Mouse (Mus musculus): Measurements from ENCODE around the gene Bpifa2.
"Not testable (repeated sequence)": the region's sequence is repeated elsewhere in the genome, so short reads cannot be mapped to it uniquely, and the experiment has no call there.

The Bpifa2 gene

DNA sequence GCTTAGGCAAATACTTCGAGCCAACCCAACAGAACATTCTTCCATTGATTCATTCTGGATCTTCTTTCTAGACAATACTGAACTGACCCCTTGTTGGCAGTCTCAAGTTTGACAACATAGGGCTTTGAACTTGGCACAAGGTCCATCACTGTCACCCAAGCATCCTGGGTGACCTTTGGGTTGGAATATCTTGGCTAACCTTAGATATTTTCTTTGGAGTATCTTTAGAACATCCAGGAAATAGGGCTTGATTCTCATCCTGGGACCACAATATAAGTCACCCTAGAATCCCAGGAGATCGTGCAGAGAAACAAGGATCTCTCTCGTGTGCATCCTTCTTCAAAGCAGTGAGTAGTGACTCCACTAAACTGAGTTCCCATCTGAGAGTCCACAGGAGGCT is at the start of gene Bpifa2:
Gene Bpifa2 (plus strand): TSS at position 301 of the 400 bp plus-strand sequence.
- no peak for DNase-seq (ENCODE audit: low spot score in 2 of 2)

GRCm38 (mm10) chr2:153962821-153963331 is 45.2 kb upstream of the Bpifa2 start:
- DNase-seq (ENCODE audit: low spot score in 2 of 2) = no peak

GRCm38 (mm10) chr2:153963334-153963733 is 44.7 kb upstream of the Bpifa2 start:
- no peak for DNase-seq (ENCODE audit: low spot score in 2 of 2)

DNA sequence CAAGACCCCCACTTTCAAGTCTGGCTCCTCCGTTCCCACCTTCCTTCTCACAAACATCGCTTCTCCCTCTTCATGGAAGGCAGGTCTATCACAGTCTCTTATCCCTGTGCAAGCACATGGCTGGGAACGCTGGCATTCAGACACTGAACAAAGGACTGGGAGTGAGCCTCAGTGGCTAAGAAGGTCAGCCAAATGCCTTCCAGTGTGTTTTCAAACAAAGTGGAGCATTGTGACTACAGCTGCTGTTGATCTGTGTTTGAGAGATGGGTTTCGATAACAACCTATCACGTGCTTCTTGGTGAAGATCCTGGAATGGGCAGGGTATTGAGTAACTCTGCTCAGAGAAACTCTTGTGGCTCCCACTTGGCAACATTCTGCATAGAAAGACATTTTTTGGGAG is 37.8 kb upstream of the Bpifa2 start:
- DNase-seq (ENCODE audit: low spot score in 2 of 2) = no peak

GRCm38 (mm10) chr2:153974582-153974981 is 33.5 kb upstream of the Bpifa2 start, which contains the start of gene Bpifa6:
Gene Bpifa6 (plus strand): TSS chr2:153974945.
- DNase-seq (ENCODE audit: low spot score in 2 of 2) = no peak

DNA sequence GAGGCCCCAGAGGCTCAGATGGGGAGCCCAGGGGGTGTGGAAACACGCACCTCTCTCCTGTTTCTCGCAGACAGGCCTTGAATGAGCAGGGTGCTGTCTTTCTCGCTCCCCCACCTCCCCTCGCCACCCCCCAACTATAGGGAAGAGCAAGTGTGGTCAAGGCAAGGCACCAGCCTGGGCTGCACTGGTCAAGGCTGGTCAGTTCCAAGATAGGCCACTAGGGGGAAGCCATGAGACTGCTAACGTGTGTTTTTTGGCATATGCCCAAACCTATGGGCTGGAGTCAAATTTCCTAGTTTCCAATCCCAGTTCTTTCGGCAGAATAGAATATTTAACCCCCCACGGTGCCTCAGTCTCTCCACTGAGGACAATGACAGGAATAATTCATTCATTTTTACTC is 12.3 kb upstream of the Bpifa2 start:
- DNase-seq (ENCODE audit: low spot score in 2 of 2) = peak; percentile 5 to 45

DNA sequence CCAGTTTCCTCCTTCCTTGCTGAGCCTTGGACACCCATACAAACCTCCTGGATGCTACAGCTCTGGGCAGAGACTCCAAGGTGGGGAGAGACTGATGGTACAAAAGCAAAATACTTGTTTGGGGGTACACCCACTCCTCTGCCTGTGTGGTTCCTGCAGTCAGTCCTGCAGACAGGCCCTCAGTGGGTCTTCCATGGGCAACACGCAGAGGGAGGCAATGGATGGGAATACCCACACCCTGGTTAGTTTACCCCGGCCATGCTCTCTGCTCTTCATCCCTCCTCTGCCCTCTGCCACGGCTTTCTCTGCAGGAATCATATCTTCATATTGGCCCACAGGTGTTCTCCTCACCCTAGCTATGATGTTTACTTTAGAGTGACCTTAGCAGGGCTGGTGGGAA is 7.6 kb upstream of the Bpifa2 start:
- DNase-seq (ENCODE audit: low spot score in 2 of 2) = no peak

GRCm38 (mm10) chr2:154001056-154001455 is 7.0 kb upstream of the Bpifa2 start:
- no peak for DNase-seq (ENCODE audit: low spot score in 2 of 2)

DNA sequence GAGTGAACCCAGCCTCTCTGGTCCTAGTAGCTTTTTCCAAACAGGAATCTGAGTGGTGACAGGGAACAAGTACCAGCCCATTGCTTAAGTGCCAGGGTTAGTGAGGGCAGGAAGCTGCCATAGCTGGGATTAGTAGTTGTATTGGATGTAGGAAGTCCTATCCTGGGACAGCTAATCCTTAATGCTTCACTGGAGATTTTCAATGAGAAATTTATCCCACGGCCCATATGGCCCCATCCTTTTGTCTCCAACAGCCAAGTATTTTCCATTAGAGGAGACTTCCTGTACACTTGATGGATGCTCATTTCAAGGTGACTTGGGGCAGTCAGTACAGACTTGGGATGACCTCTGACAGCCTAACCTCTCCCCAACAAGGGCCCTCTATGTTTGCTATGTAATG is 3.6 kb upstream of the Bpifa2 start:
- DNase-seq (ENCODE audit: low spot score in 2 of 2) = no peak

- DNase-seq (ENCODE audit: low spot score in 2 of 2) = no peak
Observed at GRCm38 (mm10) chr2:154005094-154005493, 3.0 kb upstream of the Bpifa2 start.

GRCm38 (mm10) chr2:154005734-154006133 is 2.3 kb upstream of the Bpifa2 start:
- no peak for DNase-seq (ENCODE audit: low spot score in 2 of 2)

DNA sequence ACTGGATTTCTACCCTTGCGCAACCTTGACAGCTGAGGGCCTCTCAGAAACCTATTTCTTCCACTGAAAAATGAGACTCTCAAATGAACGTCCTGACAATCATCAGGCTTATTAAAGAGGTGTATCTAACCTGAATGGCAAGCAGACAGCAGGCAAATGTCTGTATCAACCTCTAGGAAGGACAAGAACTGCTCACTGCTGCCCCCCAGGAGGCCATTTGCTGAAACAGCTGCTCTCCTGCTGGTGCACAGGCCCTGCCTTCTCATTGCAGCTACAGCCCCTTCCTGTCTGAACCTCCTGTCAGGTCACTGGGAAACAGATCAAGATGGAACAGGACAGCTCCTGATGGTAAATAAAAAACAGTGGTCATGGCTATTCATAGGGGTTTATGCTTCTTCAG is 1.7 kb upstream of the Bpifa2 start:
- DNase-seq (ENCODE audit: low spot score in 2 of 2) = no peak

GRCm38 (mm10) chr2:154007381-154007780 is 684 bp upstream of the Bpifa2 start:
- DNase-seq (ENCODE audit: low spot score in 2 of 2) = no peak

DNA sequence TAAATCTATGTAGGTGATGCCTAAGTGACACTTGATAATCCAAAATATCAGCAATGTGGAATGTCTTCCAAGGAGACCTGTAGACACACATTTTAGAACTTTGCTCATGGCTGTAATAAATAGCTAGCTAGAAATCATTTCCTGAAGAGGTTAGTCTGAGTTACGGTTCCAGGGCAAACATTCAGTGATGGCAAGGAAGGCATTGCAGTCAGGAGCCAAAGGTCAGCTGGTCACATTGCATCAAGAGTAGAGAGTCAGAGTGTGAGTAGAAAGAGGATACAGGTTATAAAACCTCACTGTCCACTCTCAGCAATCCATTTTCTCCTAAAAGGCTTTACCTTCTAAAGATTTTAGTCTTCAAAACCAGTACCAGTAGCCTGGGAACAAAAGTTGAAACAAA is 9.9 kb downstream of the Bpifa2 start:
- DNase-seq (ENCODE audit: low spot score in 2 of 2) = no peak

DNA sequence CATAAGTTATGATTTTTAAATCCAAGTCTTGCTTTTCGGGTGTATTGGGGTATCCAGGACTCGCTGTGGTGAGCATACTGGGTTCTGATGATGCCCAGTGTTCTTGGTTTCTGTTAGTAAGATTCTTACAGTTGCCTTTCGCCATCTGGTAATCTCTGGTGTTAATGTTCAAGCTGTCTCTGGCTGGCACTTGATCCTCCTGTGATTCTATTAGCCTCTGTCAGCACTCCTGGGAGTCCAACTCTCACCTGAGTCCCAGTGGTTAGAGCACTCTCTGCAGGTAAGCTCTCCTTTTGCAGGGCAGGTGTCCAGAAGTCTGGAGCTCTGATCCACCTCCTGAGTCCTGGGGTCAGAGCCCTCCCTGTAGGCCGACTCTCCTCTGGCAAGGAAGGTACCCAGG is 16.6 kb downstream of the Bpifa2 start:
- not testable (repeated sequence) for DNase-seq (ENCODE audit: low spot score in 2 of 2)

DNA sequence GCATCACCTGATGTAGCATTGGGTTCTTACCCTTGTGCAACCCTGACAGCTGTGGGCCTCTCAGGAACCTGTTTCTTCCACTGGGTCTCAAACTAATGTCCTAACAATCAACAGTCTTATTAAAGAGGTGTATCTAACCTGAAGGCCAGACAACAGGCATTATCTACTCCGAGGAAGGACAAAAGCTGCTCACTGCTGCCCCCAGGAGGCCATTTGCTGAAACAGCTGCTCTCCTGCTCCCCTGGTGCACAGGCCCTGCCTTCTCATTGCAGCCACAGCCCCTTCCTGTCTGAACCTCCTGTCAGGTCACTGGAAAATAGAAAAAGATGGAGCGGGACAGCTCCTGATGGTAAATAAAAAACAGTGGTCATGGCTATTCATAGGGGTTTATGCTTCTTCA is 30.9 kb downstream of the Bpifa2 start:
- DNase-seq (ENCODE audit: low spot score in 2 of 2) = peak in 1 of 2 experiments; percentile 27

GRCm38 (mm10) chr2:154044743-154045142 is 36.7 kb downstream of the Bpifa2 start:
- no peak for DNase-seq (ENCODE audit: low spot score in 2 of 2)

DNA sequence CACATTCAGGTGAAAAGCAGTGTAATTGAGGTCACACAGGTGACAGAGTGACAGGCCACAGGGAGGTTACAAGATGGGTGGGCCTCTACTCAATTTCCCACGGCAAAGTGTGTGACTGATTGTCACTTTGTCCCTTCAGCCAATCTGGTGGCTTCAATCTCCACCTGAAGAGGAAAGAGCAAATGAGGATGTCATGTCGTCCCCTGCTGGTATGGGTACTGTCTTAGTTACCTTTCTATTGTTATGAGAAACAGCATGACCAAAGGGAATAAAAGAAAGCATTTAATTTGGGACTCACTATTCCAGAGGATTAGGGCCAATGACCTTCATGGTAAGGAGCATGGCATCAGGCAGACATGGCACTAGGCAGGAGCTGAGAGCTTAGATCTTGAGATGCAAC is 50.6 kb downstream of the Bpifa2 start:
- DNase-seq (ENCODE audit: low spot score in 2 of 2) = no peak
